Mouse (Mus musculus) liver, embryonic 13.5 days (tissue): Measurements from ENCODE around the gene Prr19. TPM values are rescaled to one million over a fixed set of nuclear protein-coding genes. Genes with fewer than 3 reads are reported as not detected.
A peak's percentile ranks its signal among the peaks of the same experiment; 100 is the strongest.

Experiments
- ATAC-seq: fragments of 200-750 bp; cut with Nextera tagmentation; 2 replicates; pipeline ENCODE4 v1.8.0; 2017; ENCODE audit warnings: low read depth, mild to moderate bottlenecking, moderate number of reproducible peaks, moderate library complexity
- DNase-seq: peaks from one replicate; pipeline ENCODE4 v3.0.0; 2022
- H3K27ac ChIP-seq: fragments of 300-500 bp; sonication (generic); 2 replicates; pipeline ENCODE4 v1.5.1; 2015; ENCODE audit warnings: moderate library complexity, mild to moderate bottlenecking, inconsistent platforms
- H3K27me3 ChIP-seq: fragments of 300-500 bp; sonication (generic); 2 replicates; pipeline ENCODE4 v1.6.1; 2015; ENCODE audit warnings: mild to moderate bottlenecking, inconsistent platforms
- H3K36me3 ChIP-seq: fragments of 300-500 bp; sonication (generic); 2 replicates; pipeline ENCODE4 v1.6.1; 2015; ENCODE audit warnings: mild to moderate bottlenecking, inconsistent platforms
- H3K4me1 ChIP-seq: fragments of 300-500 bp; sonication (generic); replicated peaks from 2 replicates; pipeline ENCODE4 v1.6.1; 2015; ENCODE audit warnings: inconsistent platforms
- H3K4me2 ChIP-seq: fragments of 300-500 bp; sonication (generic); 2 replicates; pipeline ENCODE4 v1.6.1; 2015; ENCODE audit warnings: inconsistent platforms, mild to moderate bottlenecking, moderate library complexity
- H3K4me3 ChIP-seq: fragments of 300-500 bp; sonication (generic); replicated peaks from 2 replicates; pipeline ENCODE4 v1.5.1; 2015; ENCODE audit warnings: mild to moderate bottlenecking, inconsistent platforms
- H3K9ac ChIP-seq: fragments of 300-500 bp; sonication (generic); 2 replicates; pipeline ENCODE4 v1.6.1; 2015; ENCODE audit warnings: mild to moderate bottlenecking, inconsistent platforms
- H3K9me3 ChIP-seq: fragments of 300-500 bp; sonication (generic); replicated peaks from 2 replicates; pipeline ENCODE4 v1.6.1; 2016; ENCODE audit warnings: inconsistent platforms
- WGBS: fragments of 180-500 bp; shearing (Covaris S2); methylation state at CpG from one replicate; pipeline ENCODE4 v1.1.7; 2015; ENCODE audit not compliant: insufficient replicate concordance; 5-methylcytosine and 5-hydroxymethylcytosine counted together
- polyA plus RNA-seq: library from polyadenylated mRNA; unstranded; fragments of >200 nt; fragmentation: Nextera tagmentation; extraction: Ambion mirVana; gene quantifications from 2 replicates; pipeline ENCODE4 v1.2.1, GENCODE M21; 2015

Prr19 gene
- polyA plus RNA-seq, 1 experiment from 2014 or later, result not detected

DNA sequence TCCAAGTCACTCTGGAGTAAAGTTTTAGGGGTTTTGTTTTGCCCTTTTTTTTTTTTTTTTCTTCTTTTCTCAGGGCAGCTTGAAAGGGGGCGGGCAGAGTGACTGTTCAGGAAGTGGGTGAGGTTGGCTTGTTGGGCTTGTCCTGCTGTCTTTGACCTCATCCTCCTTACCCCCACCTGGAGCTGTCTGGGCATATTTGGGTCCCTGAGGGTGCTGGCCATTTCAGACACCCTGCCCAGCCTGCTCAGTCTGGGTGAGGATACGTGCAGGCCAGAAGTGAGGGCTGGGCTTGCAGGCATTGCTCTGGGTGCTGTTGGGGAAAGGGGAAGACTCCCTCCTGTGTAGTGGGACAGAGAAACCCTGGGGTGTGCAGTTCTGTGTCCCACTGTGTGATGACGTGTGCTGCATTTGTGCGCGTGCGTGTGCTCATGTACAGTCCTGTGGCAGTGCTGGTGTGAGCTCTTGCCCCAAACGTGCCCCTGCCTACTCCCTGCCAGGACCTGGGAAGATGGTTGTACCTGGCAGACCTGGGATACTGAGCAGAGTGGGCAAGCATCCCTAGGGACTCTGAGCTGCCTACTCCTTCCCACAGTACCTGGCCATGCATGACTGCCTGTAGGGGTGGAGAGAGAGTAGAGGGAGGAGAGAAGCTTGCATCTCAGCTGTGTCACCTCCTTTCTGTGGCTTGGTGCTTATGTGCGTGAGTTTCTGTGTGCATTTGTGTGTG, 31.5 kb upstream of the Prr19 start:
- H3K9me3 ChIP-seq, result no peaks in the 10 kb centered on the region
- peak overlapping the region; percentile 74 for H3K4me3 ChIP-seq
- DNase-seq, result no peak
- WGBS, result 70% methylated on average over 8 of the region's 8 CpGs
- no peak for ATAC-seq
- peak overlapping the region; percentile 94 for H3K9ac ChIP-seq
- H3K36me3 ChIP-seq, result peaks cover 30% of the 10 kb centered on the region
- H3K27ac ChIP-seq, result peak overlapping the region; percentile 96
- H3K27me3 ChIP-seq, result no peaks in the 10 kb centered on the region
- peak overlapping the region; percentile 94 for H3K4me2 ChIP-seq
- peaks cover 82% of the 10 kb centered on the region for H3K4me1 ChIP-seq

GRCm38 (mm10) chr7:25270652-25271633, 30.3 kb upstream of the Prr19 start:
- no peaks in the 10 kb centered on the region for H3K9me3 ChIP-seq
- H3K4me2 ChIP-seq, result no peak overlapping the region
- no peak for DNase-seq
- H3K4me1 ChIP-seq, result peaks cover 85% of the 10 kb centered on the region
- peak overlapping the region; percentile 94; the same call in 1 of the 2 replicates for H3K9ac ChIP-seq
- H3K36me3 ChIP-seq, result peaks cover 33% of the 10 kb centered on the region
- ATAC-seq, result no peak
- H3K4me3 ChIP-seq, result no peak overlapping the region
- H3K27ac ChIP-seq, result peak overlapping the region; percentile 96
- 87% methylated on average over 35 of the region's 35 CpGs for WGBS
- no peaks in the 10 kb centered on the region for H3K27me3 ChIP-seq

DNA sequence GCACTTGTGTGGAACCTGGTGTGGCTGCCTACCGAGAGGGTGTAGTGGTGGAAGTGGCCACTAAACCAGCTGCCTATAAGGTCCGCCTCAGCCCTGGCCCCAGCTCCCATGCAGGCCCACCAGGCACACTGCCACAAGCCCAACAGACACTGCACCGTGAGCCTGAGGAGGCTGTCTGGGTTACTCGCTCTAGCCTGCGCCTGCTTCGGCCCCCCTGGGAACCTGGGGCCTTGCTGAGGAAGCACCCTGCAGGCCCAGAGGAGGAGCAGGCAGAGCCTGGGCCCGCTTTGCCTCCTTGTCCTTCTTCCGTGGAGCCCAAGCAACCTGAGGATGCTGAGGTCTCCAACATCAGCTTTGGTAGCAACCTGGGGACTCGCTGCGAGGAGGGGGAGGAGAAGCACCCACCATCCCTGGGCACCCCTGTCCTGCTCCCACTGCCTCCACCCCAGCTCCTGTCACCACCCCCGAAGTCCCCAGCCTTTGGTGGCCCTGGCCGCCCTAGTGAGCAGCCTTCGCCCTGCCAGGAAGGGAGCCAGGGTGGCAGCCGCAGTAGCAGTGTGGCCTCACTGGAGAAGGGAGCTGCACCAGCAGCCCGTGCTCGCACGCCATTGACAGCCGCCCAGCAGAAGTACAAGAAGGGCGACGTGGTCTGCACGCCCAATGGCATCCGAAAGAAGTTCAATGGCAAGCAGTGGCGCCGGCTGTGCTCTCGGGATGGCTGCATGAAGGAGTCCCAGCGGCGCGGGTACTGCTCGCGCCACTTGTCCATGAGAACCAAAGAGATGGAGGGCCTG, 29.4 kb upstream of the Prr19 start:
- Histone ChIP-seq H3K9ac (no peak overlapping the region), H3K4me3 (no peak overlapping the region), H3K4me1 (peaks cover 85% of the 10 kb centered on the region), H3K4me2 (no peak overlapping the region), H3K36me3 (peaks cover 33% of the 10 kb centered on the region), H3K9me3 (no peaks in the 10 kb centered on the region), H3K27ac (peak overlapping the region; percentile 96), H3K27me3 (no peaks in the 10 kb centered on the region)
- 91% methylated on average over 30 of the region's 30 CpGs for WGBS
- no peak for ATAC-seq
- no peak for DNase-seq

- ATAC-seq, result no peak
- Histone ChIP-seq H3K27ac (peak overlapping the region; percentile 96), H3K4me1 (peaks cover 90% of the 10 kb centered on the region), H3K4me2 (peak overlapping the region; percentile 61), H3K36me3 (peaks cover 33% of the 10 kb centered on the region), H3K9me3 (no peaks in the 10 kb centered on the region), H3K27me3 (no peaks in the 10 kb centered on the region), H3K9ac (peak overlapping the region; percentile 83), H3K4me3 (no peak overlapping the region; the same call in 1 of the 2 replicates)
- DNase-seq, result no peak
- 86% methylated on average over 38 of the region's 38 CpGs for WGBS
Measured at GRCm38 (mm10) chr7:25272445-25273258, 28.6 kb upstream of the Prr19 start.

GRCm38 (mm10) chr7:25273259-25274241, 27.7 kb upstream of the Prr19 start:
- peak overlapping the region; percentile 61 for H3K4me2 ChIP-seq
- peak; percentile 81 for ATAC-seq
- no peaks in the 10 kb centered on the region for H3K27me3 ChIP-seq
- peak overlapping the region; percentile 96 for H3K27ac ChIP-seq
- WGBS, result 68% methylated on average over 22 of the region's 22 CpGs
- H3K4me1 ChIP-seq, result peaks cover 98% of the 10 kb centered on the region
- DNase-seq, result peak; percentile 61
- peak overlapping the region; percentile 27 for H3K4me3 ChIP-seq
- no peaks in the 10 kb centered on the region for H3K9me3 ChIP-seq
- peaks cover 33% of the 10 kb centered on the region for H3K36me3 ChIP-seq
- peak overlapping the region; percentile 83 for H3K9ac ChIP-seq

DNA sequence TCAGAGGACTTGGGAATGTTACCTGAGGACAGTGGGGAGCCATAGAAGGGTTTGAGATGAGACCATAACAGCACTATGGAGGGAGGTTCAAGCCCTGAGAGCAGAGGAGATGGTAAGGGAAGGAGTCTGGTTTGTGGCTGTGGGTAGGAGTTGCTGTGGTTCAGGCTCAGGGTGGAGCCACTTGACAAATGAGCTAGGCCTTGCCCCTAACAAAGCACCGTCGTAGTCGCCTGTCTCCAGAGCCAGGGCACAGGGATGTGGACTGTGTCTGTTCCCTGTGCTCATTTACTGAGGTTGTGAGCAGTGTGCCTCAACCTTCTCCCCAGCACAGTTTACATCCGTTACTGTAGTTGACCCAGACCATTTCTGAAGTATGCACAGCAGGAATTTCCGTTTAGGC, 26.6 kb upstream of the Prr19 start:
- Histone ChIP-seq H3K4me3 (peak overlapping the region; percentile 23), H3K9me3 (no peaks in the 10 kb centered on the region), H3K4me1 (peaks cover 97% of the 10 kb centered on the region), H3K27me3 (no peaks in the 10 kb centered on the region), H3K4me2 (peak overlapping the region; percentile 61), H3K9ac (peak overlapping the region; percentile 83), H3K27ac (peak overlapping the region; percentile 96), H3K36me3 (peaks cover 33% of the 10 kb centered on the region)
- WGBS, result 33% methylated on average over 5 of the region's 5 CpGs
- DNase-seq (no peak), ATAC-seq (0 out of 2 replicates have a peak, but pooled peaks have one; percentile 13)

GRCm38 (mm10) chr7:25274996-25275395, 26.2 kb upstream of the Prr19 start:
- Histone ChIP-seq H3K4me3 (peak overlapping the region; percentile 7; the same call in 1 of the 2 replicates), H3K9ac (peak overlapping the region; percentile 83), H3K36me3 (peaks cover 33% of the 10 kb centered on the region), H3K27me3 (no peaks in the 10 kb centered on the region), H3K27ac (peak overlapping the region; percentile 96), H3K4me1 (peaks cover 97% of the 10 kb centered on the region), H3K9me3 (no peaks in the 10 kb centered on the region), H3K4me2 (peak overlapping the region; percentile 61)
- WGBS, result 88% methylated on average over 3 of the region's 3 CpGs
- DNase-seq (no peak), ATAC-seq (no peak)

- ATAC-seq (no peak), DNase-seq (no peak)
- Histone ChIP-seq H3K4me2 (peak overlapping the region; percentile 61), H3K9me3 (no peaks in the 10 kb centered on the region), H3K36me3 (peaks cover 30% of the 10 kb centered on the region), H3K27ac (peak overlapping the region; percentile 96), H3K9ac (peak overlapping the region; percentile 83), H3K4me3 (no peak overlapping the region), H3K4me1 (peaks cover 97% of the 10 kb centered on the region), H3K27me3 (no peaks in the 10 kb centered on the region)
- 64% methylated on average over 9 of the region's 9 CpGs for WGBS
Measured at GRCm38 (mm10) chr7:25275555-25276298, 25.5 kb upstream of the Prr19 start.

DNA sequence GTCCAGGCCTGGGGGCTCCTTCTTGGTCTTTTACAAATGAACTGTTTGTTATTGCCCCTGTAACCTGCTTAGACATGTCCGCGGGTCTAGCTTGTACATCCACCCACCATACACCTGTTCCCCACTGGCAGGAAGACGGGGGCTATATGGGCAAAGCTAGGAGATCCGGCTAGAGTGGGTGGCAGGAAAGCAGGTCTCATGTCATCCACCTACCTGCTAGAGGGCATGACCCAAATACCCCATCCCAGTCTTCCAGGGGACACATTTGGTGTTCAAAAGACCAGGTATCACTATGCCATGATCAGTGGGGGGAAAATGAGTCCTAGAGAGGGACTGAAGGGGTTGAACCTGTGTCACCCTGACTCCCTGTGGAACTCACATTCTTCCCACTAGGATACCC, 23.8 kb upstream of the Prr19 start:
- no peak for DNase-seq
- H3K9ac ChIP-seq, result peak overlapping the region; percentile 83
- H3K27ac ChIP-seq, result peak overlapping the region; percentile 96
- peak overlapping the region; percentile 99 for H3K4me2 ChIP-seq
- no peaks in the 10 kb centered on the region for H3K27me3 ChIP-seq
- H3K9me3 ChIP-seq, result no peaks in the 10 kb centered on the region
- H3K4me1 ChIP-seq, result peaks cover 90% of the 10 kb centered on the region
- H3K36me3 ChIP-seq, result peaks cover 14% of the 10 kb centered on the region
- H3K4me3 ChIP-seq, result peak overlapping the region; percentile 87; the same call in 1 of the 2 replicates
- 89% methylated on average over 4 of the region's 4 CpGs for WGBS
- ATAC-seq, result no peak
